Mouse (Mus musculus) stomach, embryonic 14.5 days (tissue): Measurements from ENCODE around the gene B3gat1. TPM values are rescaled to one million over a fixed set of nuclear protein-coding genes. Genes with fewer than 3 reads are reported as not detected.

Experiments used
- ATAC-seq: fragments of 200-750 bp; cut with Nextera tagmentation; 2 replicates; pipeline ENCODE4 v1.8.0; 2017; ENCODE audit warnings: low read depth, moderate TSS enrichment; ENCODE audit not compliant: insufficient number of reproducible peaks, insufficient read depth, low FRiP score
- H3K27ac ChIP-seq: fragments of 300-500 bp; sonication (generic); 2 replicates; pipeline ENCODE4 v1.5.1; 2014; ENCODE audit warnings: mild to moderate bottlenecking, low read length, moderate library complexity, mixed read lengths
- H3K27me3 ChIP-seq: fragments of 300-500 bp; sonication (generic); 2 replicates; pipeline ENCODE4 v1.6.1; 2014; ENCODE audit warnings: low read length, control low read depth, mixed read lengths; ENCODE audit not compliant: control insufficient read depth, insufficient read depth
- H3K36me3 ChIP-seq: fragments of 300-500 bp; sonication (generic); 2 replicates; pipeline ENCODE4 v1.6.1; 2014; ENCODE audit warnings: mild to moderate bottlenecking, control low read depth, low read length, moderate library complexity, mixed read lengths; ENCODE audit not compliant: control insufficient read depth, insufficient read depth
- H3K4me1 ChIP-seq: fragments of 300-500 bp; sonication (generic); 2 replicates; pipeline ENCODE4 v1.6.1; 2014; ENCODE audit warnings: low read length, control low read depth, mixed read lengths; ENCODE audit not compliant: control insufficient read depth, insufficient read depth
- H3K4me2 ChIP-seq: fragments of 300-500 bp; sonication (generic); replicated peaks from 2 replicates; pipeline ENCODE4 v1.6.1; 2014; ENCODE audit warnings: low read depth, low read length, control low read depth
- H3K4me3 ChIP-seq: fragments of 300-500 bp; sonication (generic); 2 replicates; pipeline ENCODE4 v1.5.1; 2014; ENCODE audit warnings: low read depth, low read length, control low read depth
- H3K9ac ChIP-seq: fragments of 300-500 bp; sonication (generic); replicated peaks from 2 replicates; pipeline ENCODE4 v1.6.1; 2014; ENCODE audit warnings: low read depth, mild to moderate bottlenecking, control low read depth, low read length, moderate library complexity, mixed read lengths
- H3K9me3 ChIP-seq: fragments of 300-500 bp; sonication (generic); 2 replicates; pipeline ENCODE4 v1.6.1; 2016; ENCODE audit warnings: low read depth, low read length, control low read depth; ENCODE audit not compliant: control insufficient read depth
- WGBS: fragments of 180-500 bp; shearing (Covaris S2); extraction: QIAGEN DNeasy Blood & Tissue Kit; methylation state at CpG from one replicate; pipeline ENCODE4 v1.1.7; 2014; 5-methylcytosine and 5-hydroxymethylcytosine counted together
- polyA plus RNA-seq: library from polyadenylated mRNA; unstranded; fragments of >200 nt; fragmentation: Nextera tagmentation; extraction: Ambion mirVana; gene quantifications from 2 replicates; pipeline ENCODE4 v1.2.1, GENCODE M21; 2014

B3gat1 gene
- polyA plus RNA-seq, 1 experiment from 2014 or later: 0.38 TPM

DNA sequence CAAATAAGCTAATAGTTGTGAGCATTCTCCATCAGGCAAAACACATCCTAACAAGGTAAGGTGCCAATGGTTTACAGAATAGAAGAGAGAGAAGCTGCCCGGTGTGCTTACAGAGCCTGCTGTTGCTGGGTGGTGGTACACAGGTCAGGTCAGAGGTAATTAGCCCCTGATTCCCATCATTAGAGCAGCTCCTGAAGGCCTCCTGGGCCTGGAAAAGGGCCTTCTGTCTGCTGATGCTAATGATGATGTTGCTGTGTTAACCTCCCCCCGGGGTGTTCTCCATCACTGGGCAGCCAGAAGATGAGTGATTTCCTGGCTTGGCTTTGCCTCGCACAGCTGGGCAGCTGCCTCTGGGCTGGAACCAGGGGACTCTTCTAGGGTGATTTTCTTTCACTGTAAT is 15.1 kb upstream of the B3gat1 start:
- no peak for ATAC-seq
- 47% methylated on average over 3 of the region's 3 CpGs for WGBS
- Histone ChIP-seq H3K36me3 (no peaks in the 10 kb centered on the region), H3K4me2 (no peak overlapping the region), H3K4me1 (no peaks in the 10 kb centered on the region), H3K4me3 (no peak overlapping the region), H3K9me3 (no peaks in the 10 kb centered on the region), H3K9ac (no peak overlapping the region), H3K27me3 (no peaks in the 10 kb centered on the region), H3K27ac (no peak overlapping the region)

DNA sequence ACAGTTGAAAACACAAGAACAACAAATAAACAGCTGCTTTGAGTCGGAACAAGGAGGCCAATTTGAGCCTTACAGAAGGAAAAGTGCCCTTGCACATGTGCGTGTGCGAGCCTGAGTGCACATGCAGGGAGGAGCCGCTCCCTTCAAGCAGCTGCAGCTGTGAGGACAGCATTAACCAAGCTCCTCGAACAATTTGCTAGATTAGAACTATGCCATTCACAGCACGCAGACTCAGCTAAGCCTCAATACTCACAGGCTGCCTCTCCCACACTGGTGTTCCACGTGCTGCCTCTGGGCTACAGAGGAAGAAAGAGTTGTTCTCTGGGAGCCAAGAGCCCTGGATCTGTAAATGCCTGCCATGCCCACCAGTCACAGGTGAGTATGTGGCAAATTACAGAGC is 11.8 kb upstream of the B3gat1 start:
- Histone ChIP-seq H3K36me3 (no peaks in the 10 kb centered on the region), H3K27me3 (no peaks in the 10 kb centered on the region), H3K9ac (no peak overlapping the region), H3K4me3 (no peak overlapping the region), H3K4me2 (no peak overlapping the region), H3K9me3 (no peaks in the 10 kb centered on the region), H3K4me1 (no peaks in the 10 kb centered on the region), H3K27ac (no peak overlapping the region)
- no peak for ATAC-seq
- 75% methylated on average over 7 of the region's 7 CpGs for WGBS

DNA sequence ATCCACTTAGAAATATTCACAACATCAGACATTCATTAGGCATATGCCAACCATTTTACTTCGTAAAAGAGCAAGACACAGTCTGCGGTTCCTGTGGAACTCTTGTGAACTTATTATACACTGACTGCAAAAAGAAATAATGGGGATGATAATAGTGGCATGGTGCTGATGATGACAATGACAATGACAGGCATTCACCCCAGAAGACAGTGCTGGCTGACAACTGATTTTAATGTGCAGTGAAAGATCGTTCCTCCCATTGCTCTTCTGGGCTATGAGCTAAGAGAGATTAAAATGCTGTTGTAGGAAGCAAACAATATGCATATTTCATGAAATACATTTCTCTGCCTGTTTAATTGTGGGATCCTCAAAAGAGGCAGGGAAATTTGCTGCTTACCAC is 7.8 kb upstream of the B3gat1 start:
- ATAC-seq: no peak
- Histone ChIP-seq H3K27ac (no peak overlapping the region), H3K36me3 (no peaks in the 10 kb centered on the region), H3K4me1 (no peaks in the 10 kb centered on the region), H3K9me3 (no peaks in the 10 kb centered on the region), H3K4me3 (no peak overlapping the region), H3K9ac (no peak overlapping the region), H3K4me2 (no peak overlapping the region), H3K27me3 (no peaks in the 10 kb centered on the region)
- WGBS: 88% methylated on average over 3 of the region's 3 CpGs

DNA sequence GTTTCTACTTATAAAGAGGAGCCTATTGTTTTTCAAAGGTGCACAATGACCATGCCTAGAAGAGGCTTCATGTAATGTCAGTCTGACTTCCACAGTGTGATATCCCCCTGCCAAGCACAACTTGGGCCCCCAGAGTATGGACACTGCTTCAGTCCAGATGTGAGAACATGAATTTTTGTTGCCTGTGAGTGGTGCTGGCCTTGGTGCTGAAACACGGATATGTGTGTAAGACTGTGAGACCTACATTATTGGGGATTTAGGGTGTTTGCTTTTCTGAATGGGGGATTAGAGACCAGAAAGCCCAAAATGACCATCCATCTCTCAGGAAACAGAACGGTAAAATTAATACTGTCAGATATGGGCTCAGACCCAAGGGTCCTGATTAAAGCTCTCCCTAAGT is 6.1 kb upstream of the B3gat1 start:
- Histone ChIP-seq H3K4me2 (no peak overlapping the region), H3K4me1 (no peaks in the 10 kb centered on the region), H3K9me3 (no peaks in the 10 kb centered on the region), H3K36me3 (no peaks in the 10 kb centered on the region), H3K27me3 (no peaks in the 10 kb centered on the region), H3K27ac (no peak overlapping the region), H3K9ac (no peak overlapping the region), H3K4me3 (no peak overlapping the region)
- 40% methylated on average over 2 of the region's 2 CpGs for WGBS
- no peak for ATAC-seq

DNA sequence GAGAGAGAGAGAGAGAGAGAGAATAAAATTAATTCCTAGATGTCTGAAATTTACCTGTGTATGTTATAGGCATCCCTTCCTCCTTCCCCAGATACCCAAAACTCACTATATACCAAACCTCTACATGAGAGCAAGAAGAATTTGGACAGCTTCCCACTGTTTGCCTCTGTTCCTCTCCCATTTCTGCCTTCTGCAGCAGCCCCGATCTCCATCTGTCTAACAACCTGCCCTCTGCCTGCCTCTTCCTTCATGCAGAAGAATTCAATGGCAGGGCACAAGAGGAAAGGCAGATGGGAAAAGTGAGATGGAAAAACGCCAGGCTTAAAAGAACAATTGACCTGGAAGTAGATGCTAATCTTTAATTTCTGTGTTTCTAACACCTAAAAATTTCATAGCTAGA is 5.0 kb upstream of the B3gat1 start:
- no peak overlapping the region for H3K27ac ChIP-seq
- WGBS: 72% methylated on average over 2 of the region's 2 CpGs
- H3K9me3 ChIP-seq: no peaks in the 10 kb centered on the region
- no peak overlapping the region for H3K4me3 ChIP-seq
- H3K27me3 ChIP-seq: peaks cover 7% of the 10 kb centered on the region; the same call in 1 of the 2 replicates
- H3K4me1 ChIP-seq: no peaks in the 10 kb centered on the region
- ATAC-seq: no peak
- no peak overlapping the region for H3K9ac ChIP-seq
- no peaks in the 10 kb centered on the region for H3K36me3 ChIP-seq
- H3K4me2 ChIP-seq: no peak overlapping the region

DNA sequence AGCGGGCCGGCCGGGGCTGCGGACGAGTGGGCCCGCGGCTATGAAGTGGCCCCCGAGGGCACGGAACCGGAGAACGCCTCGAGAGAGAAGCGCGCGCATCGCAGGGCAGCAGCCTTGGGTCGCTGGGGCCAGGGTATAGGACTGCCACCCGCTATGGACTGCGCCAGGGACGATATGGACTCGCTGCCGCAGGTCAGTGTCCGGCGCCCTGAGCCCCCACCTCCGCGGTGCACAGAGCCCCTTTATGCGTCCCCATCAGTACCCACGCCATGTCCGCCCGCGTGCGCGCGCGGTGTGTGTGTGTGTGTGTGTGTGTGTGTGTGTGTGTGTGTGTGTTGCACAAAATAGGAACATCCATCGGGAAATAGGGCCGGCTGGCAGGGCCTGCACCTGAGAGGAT is 458 bp downstream of the B3gat1 start:
- WGBS: 2% methylated on average over 35 of the region's 37 CpGs
- Histone ChIP-seq H3K9me3 (no peaks in the 10 kb centered on the region), H3K36me3 (no peaks in the 10 kb centered on the region), H3K9ac (0 out of 2 replicates have a peak overlapping the region, but pooled peaks have one; percentile 18), H3K27ac (no peak overlapping the region), H3K4me3 (peak overlapping the region; percentile 40), H3K4me1 (no peaks in the 10 kb centered on the region), H3K4me2 (peak overlapping the region; percentile 91), H3K27me3 (peaks cover 25% of the 10 kb centered on the region)
- ATAC-seq: 0 out of 2 replicates have a peak, but pooled peaks have one; percentile 42

GRCm38 (mm10) chr9:26737116-26737515 is 3.6 kb downstream of the B3gat1 start:
- no peak for ATAC-seq
- Histone ChIP-seq H3K36me3 (no peaks in the 10 kb centered on the region), H3K4me1 (no peaks in the 10 kb centered on the region), H3K27me3 (peaks cover 25% of the 10 kb centered on the region), H3K9ac (no peak overlapping the region), H3K4me3 (no peak overlapping the region), H3K4me2 (no peak overlapping the region), H3K27ac (no peak overlapping the region), H3K9me3 (no peaks in the 10 kb centered on the region)
- WGBS: 71% methylated on average over 5 of the region's 5 CpGs

DNA sequence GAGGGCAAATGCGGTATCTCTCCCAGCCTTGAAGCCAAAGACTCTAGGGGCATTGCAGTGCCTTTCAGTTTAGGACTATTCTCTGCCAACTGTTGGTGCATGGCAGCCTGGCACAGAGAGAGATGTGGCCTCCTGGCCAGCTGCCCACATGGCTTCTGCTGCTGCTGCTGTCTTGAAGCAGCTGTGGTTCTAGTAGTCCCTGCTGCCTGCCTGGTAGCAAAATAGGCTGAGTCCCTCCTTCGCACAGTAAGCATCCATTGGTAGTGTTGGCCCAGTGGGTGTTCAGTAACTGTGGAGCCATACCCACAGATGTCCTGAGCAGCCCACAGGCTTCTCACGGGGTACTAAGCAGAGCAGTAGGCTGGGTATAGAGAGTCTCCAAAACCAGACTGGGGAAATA is 9.3 kb downstream of the B3gat1 start:
- no peaks in the 10 kb centered on the region for H3K9me3 ChIP-seq
- no peak for ATAC-seq
- no peak overlapping the region for H3K9ac ChIP-seq
- H3K27me3 ChIP-seq: no peaks in the 10 kb centered on the region
- no peak overlapping the region for H3K4me2 ChIP-seq
- 87% methylated on average over 3 of the region's 3 CpGs for WGBS
- no peak overlapping the region for H3K4me3 ChIP-seq
- no peaks in the 10 kb centered on the region for H3K4me1 ChIP-seq
- no peaks in the 10 kb centered on the region for H3K36me3 ChIP-seq
- H3K27ac ChIP-seq: no peak overlapping the region

GRCm38 (mm10) chr9:26747121-26747520 is 13.6 kb downstream of the B3gat1 start:
- Histone ChIP-seq H3K9ac (no peak overlapping the region), H3K27me3 (no peaks in the 10 kb centered on the region), H3K4me1 (no peaks in the 10 kb centered on the region), H3K9me3 (no peaks in the 10 kb centered on the region), H3K4me2 (no peak overlapping the region), H3K36me3 (no peaks in the 10 kb centered on the region), H3K4me3 (no peak overlapping the region), H3K27ac (no peak overlapping the region)
- no peak for ATAC-seq
- 56% methylated on average over 4 of the region's 4 CpGs for WGBS
